Mouse (Mus musculus) forebrain, embryonic 14.5 days (tissue): ENCODE results near the gene Fam83f. TPM values are rescaled to one million over a fixed set of nuclear protein-coding genes. Genes with fewer than 3 reads are reported as not detected.

Experiments
- microRNA-seq: library from miRNA; unstranded; fragments of <30 nt; microRNA quantifications from one replicate; pipeline ENCODE4, GENCODE M21; 2016
- polyA plus RNA-seq: library from polyadenylated mRNA; unstranded; fragments of >200 nt; fragmentation: Nextera tagmentation; extraction: Ambion mirVana; gene quantifications from 2 replicates; pipeline ENCODE4 v1.2.1, GENCODE M21; 2014

The Fam83f gene
- polyA plus RNA-seq, 1 experiment from 2014 or later, result not detected

Small RNAs within 50 kb of the gene (microRNA-seq; reads per million reads assigned to microRNA genes)
- gene Mir6957, result not detected

Other genes with a start within 250 kb of the Fam83f start
- not detected in 2 replicates for gene Enthd1, start 106.7 kb upstream of the Fam83f start, polyA plus RNA-seq
- gene Grap2, start 99.3 kb upstream of the Fam83f start, polyA plus RNA-seq, result 0.24 and 0.32 TPM in 2 replicates
- gene Tnrc6b, start 39.5 kb downstream of the Fam83f start, polyA plus RNA-seq, result 10.0 and 15.0 TPM in 2 replicates